Mouse (Mus musculus) layer of hippocampus, postnatal 10 days (tissue): ENCODE measurements around the gene Cp. TPM values are rescaled to one million over a fixed set of nuclear protein-coding genes. Genes with fewer than 3 reads are reported as not detected.

ENCODE experiments used
- total RNA-seq, 2 experiments: library from RNA; stranded (reverse); gene quantifications; 2 replicates each; pipeline ENCODE4 v1.2.3; 2021

The Cp gene
- total RNA-seq, 2 experiments from 2014 or later, result 9.5 to 11.4 TPM

Other genes starting within 250 kb of the Cp start
- 10 to 100 TPM; 21.7 to 21.8 TPM for gene Hps3, start 78.3 kb downstream of the Cp start, total RNA-seq
- 10 to 100 TPM; 13.8 to 17.4 TPM for gene Hltf, start 100.8 kb downstream of the Cp start, total RNA-seq
- 10 to 100 TPM; 52.0 to 59.4 TPM for gene Gyg, start 198.3 kb downstream of the Cp start, total RNA-seq